Comparison of ENCODE assay signal across 18 mouse cellular contexts in the genomic region with DNA sequence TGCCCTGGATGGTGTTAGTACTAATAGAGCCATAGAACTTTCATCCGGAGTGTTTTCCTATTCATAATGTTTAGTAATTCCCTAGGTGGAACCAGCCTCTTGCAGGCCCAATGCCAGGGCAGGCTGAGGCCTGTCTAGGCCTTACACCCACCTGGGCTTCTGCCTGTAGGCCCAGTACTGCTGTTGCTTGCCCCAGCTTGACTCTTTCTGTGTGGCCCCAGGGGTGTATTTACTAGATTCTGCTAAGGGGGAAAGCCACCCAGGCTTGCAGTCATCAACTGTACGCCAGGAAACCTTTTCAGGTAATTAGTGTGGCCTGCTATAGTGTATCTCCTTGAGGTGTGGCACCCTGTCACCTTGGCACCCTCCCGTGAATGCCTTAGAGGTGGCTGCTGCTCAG.
"Had no signal": no experiment of that assay in that cellular context is flagged by ENCODE, and none has a peak within 500 bp of the region (broad histone marks: within the 10 kb centered on the region; RNA-seq: fewer than 3 reads in every experiment).

No protein-coding gene starts in this region.

- H3K36me3 ChIP-seq: liver, embryonic 15.5 days; neural tube, embryonic 13.5 days had no signal

- H3K9me3 ChIP-seq: limb, embryonic 10.5 days; liver, embryonic 15.5 days; neural tube, embryonic 13.5 days had no signal

- H3K4me2 ChIP-seq: liver, embryonic 11.5 days; liver, embryonic 15.5 days; lung, embryonic 14.5 days; midbrain, embryonic 11.5 days; neural tube, embryonic 13.5 days had no signal

- H3K9ac ChIP-seq: liver, embryonic 15.5 days; lung, embryonic 14.5 days; neural tube, embryonic 13.5 days had no signal

- H3K4me1 ChIP-seq: liver, embryonic 15.5 days; megakaryocyte, embryonic 14.5 days; neural tube, embryonic 13.5 days had no signal

- DNase-seq: kidney, adult 11 months; kidney, adult 9 months; kidney, postnatal 10 days; kidney, postnatal 4 days; lung, embryonic 14.5 days; lung, postnatal 14 days; right cerebral cortex, adult 18-20 months; right cerebral cortex, postnatal 25 days; thymus, postnatal 36 days had no signal

- H3K27me3 ChIP-seq: liver, embryonic 15.5 days; megakaryocyte, embryonic 14.5 days; neural tube, embryonic 13.5 days had no signal

- H3K27ac ChIP-seq: layer of hippocampus, adult 2 months; limb, embryonic 10.5 days; liver, embryonic 15.5 days; macrophage; neural tube, embryonic 13.5 days had no signal

- H3K4me3 ChIP-seq: layer of hippocampus, adult 2 months; limb, embryonic 10.5 days; liver, embryonic 15.5 days; megakaryocyte, embryonic 14.5 days; neural tube, embryonic 13.5 days had no signal

- ATAC-seq: midbrain, embryonic 16.5 days had no signal
